Mouse (Mus musculus): ENCODE results near the gene Fnip2. TPM values are rescaled to one million over a fixed set of nuclear protein-coding genes. Genes with fewer than 3 reads are reported as not detected.
"Not testable (repeated sequence)": the region's sequence is repeated elsewhere in the genome, so short reads cannot be mapped to it uniquely, and the experiment has no call there.

Gene Fnip2
- polyA plus RNA-seq, 1 experiment from 2014 or later, result 2.6 TPM

DNA sequence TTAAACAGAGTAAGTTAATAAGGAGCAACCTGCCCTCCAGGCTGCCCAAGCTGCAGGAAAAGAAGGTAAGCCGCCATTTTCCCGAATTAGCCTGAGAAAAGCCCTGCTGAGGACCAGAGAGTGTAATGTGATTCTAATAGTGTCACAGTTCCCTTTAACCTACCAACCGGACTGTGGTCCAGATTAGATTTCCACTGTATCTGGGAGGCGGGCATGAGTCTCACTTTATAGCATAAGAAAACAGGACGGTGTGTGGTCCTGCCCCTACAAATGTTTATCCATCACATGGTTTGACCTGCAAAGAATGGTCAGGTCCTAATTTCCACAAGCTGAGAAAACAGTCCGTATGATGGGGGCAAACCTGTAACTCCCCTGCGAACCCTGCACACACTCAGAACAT, 118.2 kb downstream of the Fnip2 start:
- Histone ChIP-seq H3K9ac (ENCODE audit: low read length) (no peak overlapping the region), H3K27ac (ENCODE audit: low read length) (no peak overlapping the region), H3K36me3 (ENCODE audit: control insufficient read depth, insufficient read depth) (no peaks in the 10 kb centered on the region), H3K4me1 (ENCODE audit: control insufficient read depth, insufficient read depth, low read length) (no peaks in the 10 kb centered on the region), H3K4me3 (ENCODE audit: low read length) (no peak overlapping the region), H3K4me2 (ENCODE audit: low read depth, low read length) (no peak overlapping the region), H3K27me3 (ENCODE audit: control insufficient read depth, insufficient read depth, low read length) (no peaks in the 10 kb centered on the region), H3K9me3 (replicated peaks; ENCODE audit: control insufficient read depth, low read length) (no peaks in the 10 kb centered on the region)
- no peak for ATAC-seq (replicated peaks; ENCODE audit: extremely low read depth, insufficient read depth, low FRiP score)
- 81% methylated on average over 7 of the region's 7 CpGs for WGBS

- Histone ChIP-seq H3K9ac (ENCODE audit: low read length) (no peak overlapping the region), H3K27me3 (ENCODE audit: control insufficient read depth, insufficient read depth, low read length) (no peaks in the 10 kb centered on the region), H3K9me3 (replicated peaks; ENCODE audit: control insufficient read depth, low read length) (peaks cover 3% of the 10 kb centered on the region; the same call in 1 of the 2 replicates), H3K27ac (ENCODE audit: low read length) (no peak overlapping the region), H3K4me1 (ENCODE audit: control insufficient read depth, insufficient read depth, low read length) (no peaks in the 10 kb centered on the region), H3K4me3 (ENCODE audit: low read length) (no peak overlapping the region), H3K4me2 (ENCODE audit: low read depth, low read length) (no peak overlapping the region), H3K36me3 (ENCODE audit: control insufficient read depth, insufficient read depth) (no peaks in the 10 kb centered on the region)
- WGBS, result 73% methylated on average over 5 of the region's 5 CpGs
- ATAC-seq (replicated peaks; ENCODE audit: extremely low read depth, insufficient read depth, low FRiP score), result no peak
Measured at GRCm38 (mm10) chr3:79448421-79448820, 119.2 kb downstream of the Fnip2 start.

DNA sequence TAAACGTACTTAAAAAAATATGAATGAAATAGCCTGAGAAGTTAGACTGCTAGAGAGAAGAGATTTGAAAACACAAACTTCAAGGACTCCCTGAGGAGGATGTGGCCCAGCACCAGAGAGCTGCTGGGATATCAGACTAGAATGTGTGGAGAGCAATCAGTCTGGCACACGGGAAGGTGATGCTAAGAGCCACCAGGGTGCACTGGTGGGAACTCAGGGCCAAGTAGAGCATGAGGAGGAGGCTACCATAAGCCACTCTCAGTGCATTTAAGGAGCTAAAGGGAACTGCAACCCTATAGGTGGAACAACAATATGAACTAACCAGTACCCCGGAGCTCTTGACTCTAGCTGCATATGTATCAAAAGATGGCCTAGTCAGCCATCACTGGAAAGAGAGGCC, 120.9 kb downstream of the Fnip2 start:
- 72% methylated on average over 3 of the region's 3 CpGs for WGBS
- H3K27me3 ChIP-seq (ENCODE audit: control insufficient read depth, insufficient read depth, low read length); H3K36me3 ChIP-seq (ENCODE audit: control insufficient read depth, insufficient read depth); H3K9ac ChIP-seq (ENCODE audit: low read length); H3K4me3 ChIP-seq (ENCODE audit: low read length); H3K9me3 ChIP-seq (replicated peaks; ENCODE audit: control insufficient read depth, low read length); H3K4me2 ChIP-seq (ENCODE audit: low read depth, low read length); H3K27ac ChIP-seq (ENCODE audit: low read length); H3K4me1 ChIP-seq (ENCODE audit: control insufficient read depth, insufficient read depth, low read length); ATAC-seq (replicated peaks; ENCODE audit: extremely low read depth, insufficient read depth, low FRiP score): not testable (repeated sequence)

DNA sequence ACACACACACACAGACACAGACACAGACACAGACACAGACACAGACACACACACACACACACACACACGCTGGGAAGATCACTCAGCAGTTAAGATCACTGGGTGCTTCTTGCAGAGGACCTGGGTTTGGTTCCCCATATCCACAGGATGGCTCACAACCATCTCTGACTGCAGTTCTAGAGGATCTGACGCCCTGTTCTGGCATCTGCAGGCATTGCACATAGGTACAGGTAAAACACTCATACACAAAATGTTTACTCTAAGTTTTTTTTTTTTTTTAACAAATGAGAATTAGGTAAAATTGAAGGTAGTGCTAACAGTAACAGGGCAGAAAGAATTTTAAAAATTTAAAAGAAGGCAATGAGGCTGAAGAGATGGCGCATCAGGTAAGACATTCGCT, 121.5 kb downstream of the Fnip2 start:
- Histone ChIP-seq H3K9ac (ENCODE audit: low read length) (no peak overlapping the region), H3K4me3 (ENCODE audit: low read length) (no peak overlapping the region), H3K9me3 (replicated peaks; ENCODE audit: control insufficient read depth, low read length) (peaks cover 3% of the 10 kb centered on the region; the same call in 1 of the 2 replicates), H3K36me3 (ENCODE audit: control insufficient read depth, insufficient read depth) (no peaks in the 10 kb centered on the region), H3K27ac (ENCODE audit: low read length) (no peak overlapping the region), H3K4me1 (ENCODE audit: control insufficient read depth, insufficient read depth, low read length) (no peaks in the 10 kb centered on the region), H3K4me2 (ENCODE audit: low read depth, low read length) (no peak overlapping the region), H3K27me3 (ENCODE audit: control insufficient read depth, insufficient read depth, low read length) (no peaks in the 10 kb centered on the region)
- no peak for ATAC-seq (replicated peaks; ENCODE audit: extremely low read depth, insufficient read depth, low FRiP score)
- WGBS, result 86% methylated on average over 4 of the region's 4 CpGs

DNA sequence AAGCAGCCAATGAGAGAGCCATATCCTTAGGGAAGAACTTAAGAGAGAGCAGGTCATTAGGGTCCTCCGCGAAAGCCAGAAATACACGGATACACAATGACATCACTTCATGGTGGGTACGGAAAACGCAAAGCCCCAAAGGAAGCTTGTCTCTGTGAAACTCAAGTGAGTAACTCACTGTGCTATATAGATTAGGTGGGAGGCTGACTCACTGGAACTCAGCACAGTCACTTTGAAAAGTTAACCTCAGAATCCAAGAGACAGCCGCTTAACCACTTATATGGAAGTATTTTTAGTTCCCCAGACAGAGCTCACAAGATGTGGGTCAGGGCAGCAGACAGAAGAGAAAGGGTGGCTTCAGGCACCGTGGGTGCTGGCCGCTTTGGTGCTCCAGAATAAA, 122.6 kb downstream of the Fnip2 start:
- Histone ChIP-seq H3K4me1 (ENCODE audit: control insufficient read depth, insufficient read depth, low read length) (no peaks in the 10 kb centered on the region), H3K36me3 (ENCODE audit: control insufficient read depth, insufficient read depth) (no peaks in the 10 kb centered on the region), H3K9me3 (replicated peaks; ENCODE audit: control insufficient read depth, low read length) (peaks cover 3% of the 10 kb centered on the region; the same call in 1 of the 2 replicates), H3K27me3 (ENCODE audit: control insufficient read depth, insufficient read depth, low read length) (no peaks in the 10 kb centered on the region), H3K4me3 (ENCODE audit: low read length) (no peak overlapping the region), H3K27ac (ENCODE audit: low read length) (no peak overlapping the region), H3K9ac (ENCODE audit: low read length) (no peak overlapping the region), H3K4me2 (ENCODE audit: low read depth, low read length) (no peak overlapping the region)
- no peak for ATAC-seq (replicated peaks; ENCODE audit: extremely low read depth, insufficient read depth, low FRiP score)
- 47% methylated on average over 8 of the region's 8 CpGs for WGBS

DNA sequence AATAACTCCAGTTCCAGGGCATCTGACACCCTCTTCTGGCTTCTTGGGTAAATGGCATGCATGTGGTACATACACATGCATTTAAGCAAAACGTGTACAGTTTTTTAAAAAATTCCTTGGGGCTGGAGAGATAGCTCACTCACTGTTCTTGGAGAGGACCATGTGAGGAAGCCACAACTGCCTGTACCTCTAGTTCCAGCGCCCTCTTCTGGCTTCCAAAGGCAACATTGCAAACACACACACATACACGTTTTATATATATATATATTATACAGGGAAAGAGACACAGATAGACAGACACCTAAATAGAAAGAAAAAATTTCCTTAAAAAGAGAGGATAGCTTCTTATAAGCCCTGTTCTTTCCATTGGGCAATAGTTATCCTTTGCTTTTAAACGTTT, 123.7 kb downstream of the Fnip2 start:
- H3K4me1 ChIP-seq (ENCODE audit: control insufficient read depth, insufficient read depth, low read length), result no peaks in the 10 kb centered on the region
- no peak overlapping the region for H3K4me3 ChIP-seq (ENCODE audit: low read length)
- H3K27me3 ChIP-seq (ENCODE audit: control insufficient read depth, insufficient read depth, low read length), result no peaks in the 10 kb centered on the region
- H3K9ac ChIP-seq (ENCODE audit: low read length), result no peak overlapping the region
- no peak for ATAC-seq (replicated peaks; ENCODE audit: extremely low read depth, insufficient read depth, low FRiP score)
- no peak overlapping the region for H3K4me2 ChIP-seq (ENCODE audit: low read depth, low read length)
- 66% methylated on average over 4 of the region's 4 CpGs for WGBS
- peaks cover 3% of the 10 kb centered on the region; the same call in 1 of the 2 replicates for H3K9me3 ChIP-seq (replicated peaks; ENCODE audit: control insufficient read depth, low read length)
- no peaks in the 10 kb centered on the region for H3K36me3 ChIP-seq (ENCODE audit: control insufficient read depth, insufficient read depth)
- H3K27ac ChIP-seq (ENCODE audit: low read length), result no peak overlapping the region

- Histone ChIP-seq H3K27ac (ENCODE audit: low read length) (no peak overlapping the region), H3K9me3 (replicated peaks; ENCODE audit: control insufficient read depth, low read length) (peaks cover 3% of the 10 kb centered on the region; the same call in 1 of the 2 replicates), H3K4me1 (ENCODE audit: control insufficient read depth, insufficient read depth, low read length) (no peaks in the 10 kb centered on the region), H3K9ac (ENCODE audit: low read length) (no peak overlapping the region), H3K36me3 (ENCODE audit: control insufficient read depth, insufficient read depth) (no peaks in the 10 kb centered on the region), H3K4me3 (ENCODE audit: low read length) (no peak overlapping the region), H3K27me3 (ENCODE audit: control insufficient read depth, insufficient read depth, low read length) (no peaks in the 10 kb centered on the region), H3K4me2 (ENCODE audit: low read depth, low read length) (no peak overlapping the region)
- ATAC-seq (replicated peaks; ENCODE audit: extremely low read depth, insufficient read depth, low FRiP score), result no peak
- 63% methylated on average over 12 of the region's 12 CpGs for WGBS
Measured at GRCm38 (mm10) chr3:79440976-79441491, 126.6 kb downstream of the Fnip2 start.

DNA sequence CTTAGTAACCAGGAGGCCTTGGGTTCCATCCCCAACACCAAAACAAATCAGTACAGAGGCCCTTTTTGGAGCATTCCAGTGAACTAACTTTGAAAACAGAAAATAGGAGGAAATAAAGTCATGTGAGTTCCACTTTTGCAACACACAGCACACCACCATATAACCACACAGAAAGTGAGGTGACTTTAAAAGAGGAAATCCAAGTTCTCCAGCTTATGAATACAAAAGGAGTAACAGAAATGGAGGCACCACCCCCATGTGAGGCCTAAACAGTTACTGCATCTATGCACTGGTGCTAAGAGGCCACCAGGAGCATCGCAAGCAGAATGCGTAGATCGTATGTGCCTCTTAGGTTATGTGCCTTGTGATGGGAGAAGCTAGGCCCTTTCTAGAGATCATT, 129.3 kb downstream of the Fnip2 start:
- no peaks in the 10 kb centered on the region for H3K27me3 ChIP-seq (ENCODE audit: control insufficient read depth, insufficient read depth, low read length)
- 96% methylated on average over 3 of the region's 3 CpGs for WGBS
- ATAC-seq (replicated peaks; ENCODE audit: extremely low read depth, insufficient read depth, low FRiP score), result no peak
- no peak overlapping the region for H3K4me3 ChIP-seq (ENCODE audit: low read length)
- H3K4me2 ChIP-seq (ENCODE audit: low read depth, low read length), result no peak overlapping the region
- H3K4me1 ChIP-seq (ENCODE audit: control insufficient read depth, insufficient read depth, low read length), result no peaks in the 10 kb centered on the region
- no peak overlapping the region for H3K27ac ChIP-seq (ENCODE audit: low read length)
- no peaks in the 10 kb centered on the region for H3K36me3 ChIP-seq (ENCODE audit: control insufficient read depth, insufficient read depth)
- H3K9me3 ChIP-seq (replicated peaks; ENCODE audit: control insufficient read depth, low read length), result no peaks in the 10 kb centered on the region
- no peak overlapping the region for H3K9ac ChIP-seq (ENCODE audit: low read length)

- no peak overlapping the region for H3K27ac ChIP-seq (ENCODE audit: low read length)
- ATAC-seq (replicated peaks; ENCODE audit: extremely low read depth, insufficient read depth, low FRiP score), result no peak
- H3K27me3 ChIP-seq (ENCODE audit: control insufficient read depth, insufficient read depth, low read length), result no peaks in the 10 kb centered on the region
- no peaks in the 10 kb centered on the region for H3K4me1 ChIP-seq (ENCODE audit: control insufficient read depth, insufficient read depth, low read length)
- no peak overlapping the region for H3K4me3 ChIP-seq (ENCODE audit: low read length)
- 84% methylated on average over 7 of the region's 7 CpGs for WGBS
- H3K36me3 ChIP-seq (ENCODE audit: control insufficient read depth, insufficient read depth), result no peaks in the 10 kb centered on the region
- no peak overlapping the region for H3K4me2 ChIP-seq (ENCODE audit: low read depth, low read length)
- no peak overlapping the region for H3K9ac ChIP-seq (ENCODE audit: low read length)
- no peaks in the 10 kb centered on the region for H3K9me3 ChIP-seq (replicated peaks; ENCODE audit: control insufficient read depth, low read length)
Measured at GRCm38 (mm10) chr3:79436186-79436585, 131.4 kb downstream of the Fnip2 start.

All from heart, embryonic 16.5 days (tissue).